Mouse (Mus musculus): ENCODE data around the gene Rab6b. TPM values are rescaled to one million over a fixed set of nuclear protein-coding genes. Genes with fewer than 3 reads are reported as not detected.

The Rab6b gene
- polyA plus RNA-seq (2011; ENCODE audit: insufficient read depth, insufficient read length, low read depth, missing spikeins), result 23.3 and 24.0 TPM in 2 replicates

DNA sequence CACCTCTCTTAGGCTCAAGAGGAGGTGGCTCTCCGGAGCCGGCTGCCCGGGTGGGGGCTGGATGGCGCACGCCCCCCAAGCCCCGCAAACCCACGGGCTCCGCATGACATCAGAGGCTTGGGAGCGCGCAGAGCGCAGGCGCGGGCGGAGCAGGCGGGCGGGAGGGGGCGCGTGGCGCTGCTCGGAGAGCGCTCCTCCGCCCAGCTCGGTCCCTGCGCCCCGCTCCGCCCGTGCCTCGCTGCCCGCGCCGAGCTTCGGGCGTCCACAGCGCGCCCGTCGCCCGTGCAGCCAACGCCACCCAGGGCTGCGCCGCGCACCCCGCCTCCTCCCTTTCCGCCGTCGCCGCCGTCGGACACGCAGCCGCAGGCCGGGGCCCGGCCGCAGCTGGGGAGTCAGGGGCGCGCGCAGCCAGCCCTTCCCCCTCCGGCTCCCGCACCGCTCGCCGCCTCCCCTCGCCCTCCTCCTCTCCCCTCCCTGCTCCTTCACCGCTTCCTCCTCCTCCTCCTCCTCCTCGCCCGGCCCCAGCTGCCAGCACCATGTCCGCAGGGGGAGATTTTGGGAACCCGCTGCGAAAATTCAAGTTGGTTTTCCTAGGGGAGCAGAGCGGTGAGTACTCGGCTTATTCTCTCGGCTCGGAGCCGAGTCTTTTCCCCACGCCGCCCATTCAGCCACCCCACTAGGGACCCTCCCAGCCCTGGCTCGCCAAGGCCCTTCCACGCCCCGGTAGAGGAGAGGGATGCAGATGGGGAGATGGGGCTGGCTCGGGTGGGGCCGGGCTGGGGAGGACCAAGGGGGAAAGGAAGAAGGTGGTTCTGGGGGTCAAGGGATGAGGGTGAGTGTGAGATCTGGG lies at the start of gene Rab6b:
Gene Rab6b (plus strand): TSS at position 167 of the 850 bp plus-strand sequence.
- Histone ChIP-seq H3K27me3 (ENCODE audit: control insufficient read depth, insufficient read depth, low read length, poor library complexity, severe bottlenecking) (no peaks in the 10 kb centered on the region), H3K4me3 (ENCODE audit: low read depth, low read length) (peak within 1 kb of the TSS; percentile 84), H3K27ac (ENCODE audit: insufficient read depth, low read length) (no peak within 1 kb of the TSS), H3K36me3 (ENCODE audit: control insufficient read depth, insufficient read depth, low read length, poor library complexity, severe bottlenecking) (no peaks in the 10 kb centered on the region), H3K9ac (ENCODE audit: low read depth, poor library complexity, severe bottlenecking) (peak within 1 kb of the TSS; percentile 79), H3K4me1 (ENCODE audit: control insufficient read depth, insufficient read depth, low read length) (peaks cover 2% of the 10 kb centered on the region), H3K9me3 (replicated peaks; ENCODE audit: control insufficient read depth, insufficient read depth, low read length, poor library complexity, severe bottlenecking) (no peaks in the 10 kb centered on the region)
- TF ChIP-seq CTCF (IDR thresholded peaks at IDR 0.05; ENCODE audit: low read depth, low read length) (no peak), EP300 (IDR thresholded peaks at IDR 0.05; ENCODE audit: insufficient read depth, low read depth, low read length) (no peak), POLR2A (IDR thresholded peaks at IDR 0.05; ENCODE audit: insufficient read depth, low read length) (no peak)

DNA sequence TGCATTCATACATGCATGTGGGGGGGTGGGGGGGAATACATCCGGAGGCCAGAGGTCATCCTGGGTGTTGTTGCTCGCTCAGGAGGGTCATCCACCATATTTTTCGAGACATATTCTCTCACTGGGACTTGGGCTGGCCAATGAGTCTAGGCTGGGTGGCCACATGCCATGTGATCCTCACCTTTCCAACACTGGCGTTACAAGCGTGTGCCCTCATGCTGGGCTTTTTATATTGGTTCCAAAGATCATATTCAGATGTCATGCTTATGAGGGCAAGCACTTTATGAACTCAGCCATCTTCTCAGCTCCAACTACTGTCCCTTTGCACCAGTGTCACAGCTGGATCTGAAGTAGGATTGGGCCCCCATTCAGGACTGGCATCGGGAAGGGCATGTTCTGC lies 48.0 kb upstream of the Rab6b start:
- TF ChIP-seq POLR2A (IDR thresholded peaks at IDR 0.05; ENCODE audit: insufficient read depth, low read length) (no peak), EP300 (IDR thresholded peaks at IDR 0.05; ENCODE audit: insufficient read depth, low read depth, low read length) (no peak), CTCF (IDR thresholded peaks at IDR 0.05; ENCODE audit: low read depth, low read length) (no peak)
- Histone ChIP-seq H3K9ac (ENCODE audit: low read depth, poor library complexity, severe bottlenecking) (no peak overlapping the region), H3K4me1 (ENCODE audit: control insufficient read depth, insufficient read depth, low read length) (no peaks in the 10 kb centered on the region), H3K9me3 (replicated peaks; ENCODE audit: control insufficient read depth, insufficient read depth, low read length, poor library complexity, severe bottlenecking) (no peaks in the 10 kb centered on the region), H3K27me3 (ENCODE audit: control insufficient read depth, insufficient read depth, low read length, poor library complexity, severe bottlenecking) (no peaks in the 10 kb centered on the region), H3K4me3 (ENCODE audit: low read depth, low read length) (no peak overlapping the region), H3K36me3 (ENCODE audit: control insufficient read depth, insufficient read depth, low read length, poor library complexity, severe bottlenecking) (no peaks in the 10 kb centered on the region), H3K27ac (ENCODE audit: insufficient read depth, low read length) (no peak overlapping the region)

DNA sequence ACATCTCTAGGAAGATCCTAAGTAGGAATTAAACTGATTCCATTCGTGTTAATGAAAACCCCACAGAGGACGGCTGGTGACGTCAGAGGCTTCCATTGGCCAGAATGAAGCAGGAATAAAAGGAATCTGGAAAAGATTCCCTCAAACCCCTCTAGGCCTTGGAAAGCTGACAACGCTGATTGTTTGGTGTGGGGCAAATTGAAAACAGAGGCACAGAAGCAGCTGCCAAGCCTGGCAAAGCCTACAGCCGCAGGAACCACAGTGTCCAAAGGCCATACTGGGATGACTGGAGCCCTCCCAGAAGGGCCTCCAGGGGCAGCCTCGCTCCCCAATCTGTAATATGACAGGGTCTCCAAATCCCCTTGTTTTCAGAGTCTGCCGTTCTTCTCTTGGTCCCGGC lies 44.7 kb upstream of the Rab6b start:
- Histone ChIP-seq H3K36me3 (ENCODE audit: control insufficient read depth, insufficient read depth, low read length, poor library complexity, severe bottlenecking) (no peaks in the 10 kb centered on the region), H3K27ac (ENCODE audit: insufficient read depth, low read length) (no peak overlapping the region), H3K27me3 (ENCODE audit: control insufficient read depth, insufficient read depth, low read length, poor library complexity, severe bottlenecking) (no peaks in the 10 kb centered on the region), H3K4me1 (ENCODE audit: control insufficient read depth, insufficient read depth, low read length) (no peaks in the 10 kb centered on the region), H3K4me3 (ENCODE audit: low read depth, low read length) (no peak overlapping the region), H3K9me3 (replicated peaks; ENCODE audit: control insufficient read depth, insufficient read depth, low read length, poor library complexity, severe bottlenecking) (no peaks in the 10 kb centered on the region), H3K9ac (ENCODE audit: low read depth, poor library complexity, severe bottlenecking) (no peak overlapping the region)
- TF ChIP-seq CTCF (IDR thresholded peaks at IDR 0.05; ENCODE audit: low read depth, low read length) (no peak), EP300 (IDR thresholded peaks at IDR 0.05; ENCODE audit: insufficient read depth, low read depth, low read length) (no peak), POLR2A (IDR thresholded peaks at IDR 0.05; ENCODE audit: insufficient read depth, low read length) (no peak)

DNA sequence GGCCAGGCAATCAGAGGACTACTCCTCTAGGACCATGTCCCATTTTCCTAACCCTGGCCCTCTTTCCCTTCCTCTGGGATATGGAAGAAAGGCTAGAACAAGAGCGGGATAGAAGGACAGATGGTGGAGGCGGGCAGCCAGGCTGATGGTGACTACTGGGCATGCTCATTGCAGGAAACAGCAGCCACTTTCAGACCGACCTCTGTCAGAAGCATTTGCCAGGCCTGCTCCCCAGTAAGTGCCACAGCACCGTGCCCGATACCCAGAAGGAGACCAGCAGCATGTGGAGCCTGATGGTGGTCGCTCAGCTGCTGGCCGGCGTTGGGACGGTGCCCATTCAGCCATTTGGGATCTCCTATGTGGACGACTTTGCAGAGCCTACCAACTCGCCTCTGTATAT lies 43.9 kb upstream of the Rab6b start:
- TF ChIP-seq POLR2A (IDR thresholded peaks at IDR 0.05; ENCODE audit: insufficient read depth, low read length), result no peak
- TF ChIP-seq EP300 (IDR thresholded peaks at IDR 0.05; ENCODE audit: insufficient read depth, low read depth, low read length), result no peak
- TF ChIP-seq CTCF (IDR thresholded peaks at IDR 0.05; ENCODE audit: low read depth, low read length), result no peak
- no peaks in the 10 kb centered on the region for H3K27me3 ChIP-seq (ENCODE audit: control insufficient read depth, insufficient read depth, low read length, poor library complexity, severe bottlenecking)
- H3K4me1 ChIP-seq (ENCODE audit: control insufficient read depth, insufficient read depth, low read length), result no peaks in the 10 kb centered on the region
- H3K9ac ChIP-seq (ENCODE audit: low read depth, poor library complexity, severe bottlenecking), result no peak overlapping the region
- no peaks in the 10 kb centered on the region for H3K9me3 ChIP-seq (replicated peaks; ENCODE audit: control insufficient read depth, insufficient read depth, low read length, poor library complexity, severe bottlenecking)
- H3K4me3 ChIP-seq (ENCODE audit: low read depth, low read length), result no peak overlapping the region
- H3K36me3 ChIP-seq (ENCODE audit: control insufficient read depth, insufficient read depth, low read length, poor library complexity, severe bottlenecking), result no peaks in the 10 kb centered on the region
- H3K27ac ChIP-seq (ENCODE audit: insufficient read depth, low read length), result no peak overlapping the region

DNA sequence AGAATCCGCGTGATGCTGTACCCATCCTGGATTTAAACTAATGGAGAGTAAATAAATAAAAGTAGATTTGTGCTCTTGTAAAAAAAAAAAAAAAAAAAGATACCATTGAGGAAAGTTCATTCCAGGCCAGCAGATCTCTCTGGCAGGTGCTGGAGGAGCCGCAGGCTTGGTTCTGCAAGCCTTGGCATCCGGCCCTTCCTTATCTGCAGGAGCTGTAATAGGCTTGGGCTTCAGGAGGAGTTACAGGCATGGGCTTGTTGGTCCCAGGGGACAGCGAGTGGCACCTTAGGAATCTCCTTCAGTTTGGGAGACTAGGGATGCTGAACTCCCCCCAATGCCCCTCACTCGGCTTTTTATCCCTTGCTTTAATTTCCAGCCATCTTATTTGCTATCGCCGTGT lies 42.8 kb upstream of the Rab6b start:
- Histone ChIP-seq H3K9me3 (replicated peaks; ENCODE audit: control insufficient read depth, insufficient read depth, low read length, poor library complexity, severe bottlenecking) (no peaks in the 10 kb centered on the region), H3K27me3 (ENCODE audit: control insufficient read depth, insufficient read depth, low read length, poor library complexity, severe bottlenecking) (no peaks in the 10 kb centered on the region), H3K27ac (ENCODE audit: insufficient read depth, low read length) (no peak overlapping the region), H3K4me3 (ENCODE audit: low read depth, low read length) (no peak overlapping the region), H3K36me3 (ENCODE audit: control insufficient read depth, insufficient read depth, low read length, poor library complexity, severe bottlenecking) (no peaks in the 10 kb centered on the region), H3K9ac (ENCODE audit: low read depth, poor library complexity, severe bottlenecking) (no peak overlapping the region), H3K4me1 (ENCODE audit: control insufficient read depth, insufficient read depth, low read length) (no peaks in the 10 kb centered on the region)
- TF ChIP-seq CTCF (IDR thresholded peaks at IDR 0.05; ENCODE audit: low read depth, low read length) (no peak), EP300 (IDR thresholded peaks at IDR 0.05; ENCODE audit: insufficient read depth, low read depth, low read length) (no peak), POLR2A (IDR thresholded peaks at IDR 0.05; ENCODE audit: insufficient read depth, low read length) (no peak)

DNA sequence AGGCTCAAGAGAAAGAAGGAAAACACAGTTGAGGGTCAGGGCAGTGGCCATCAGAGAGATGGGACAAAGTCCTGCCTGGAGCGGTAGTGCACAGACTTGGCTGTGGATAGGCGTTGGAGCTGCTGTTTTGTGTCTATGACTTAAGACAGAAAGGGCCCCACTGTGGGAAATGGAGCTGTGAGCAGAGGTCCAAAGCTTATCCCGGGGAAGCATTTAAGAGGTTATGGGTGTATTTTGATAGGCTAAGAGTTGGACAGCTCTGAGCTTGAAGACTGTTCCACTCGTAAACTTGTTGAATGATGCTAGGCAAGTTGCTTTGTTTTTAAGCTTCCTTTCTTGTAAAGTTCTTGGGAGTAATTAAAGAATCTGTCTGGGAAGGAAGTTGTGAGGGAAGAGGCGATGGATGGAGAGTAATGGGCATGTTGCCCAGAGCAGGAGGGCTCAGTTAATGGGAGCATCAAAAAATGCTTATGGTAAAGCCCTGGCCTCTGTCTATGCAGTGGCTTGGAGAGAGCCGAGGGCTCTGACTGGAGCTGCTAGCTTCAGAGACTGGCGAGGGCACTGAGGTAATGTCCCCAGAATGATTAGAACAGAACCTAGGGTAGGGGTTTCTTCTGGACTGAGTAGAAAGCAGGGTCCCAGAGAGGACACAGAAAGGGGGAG lies 39.9 kb upstream of the Rab6b start:
- no peak overlapping the region for H3K9ac ChIP-seq (ENCODE audit: low read depth, poor library complexity, severe bottlenecking)
- no peak overlapping the region for H3K4me3 ChIP-seq (ENCODE audit: low read depth, low read length)
- H3K27ac ChIP-seq (ENCODE audit: insufficient read depth, low read length), result no peak overlapping the region
- H3K36me3 ChIP-seq (ENCODE audit: control insufficient read depth, insufficient read depth, low read length, poor library complexity, severe bottlenecking), result no peaks in the 10 kb centered on the region
- H3K9me3 ChIP-seq (replicated peaks; ENCODE audit: control insufficient read depth, insufficient read depth, low read length, poor library complexity, severe bottlenecking), result no peaks in the 10 kb centered on the region
- no peaks in the 10 kb centered on the region for H3K27me3 ChIP-seq (ENCODE audit: control insufficient read depth, insufficient read depth, low read length, poor library complexity, severe bottlenecking)
- TF ChIP-seq CTCF (IDR thresholded peaks at IDR 0.05; ENCODE audit: low read depth, low read length) (no peak), POLR2A (IDR thresholded peaks at IDR 0.05; ENCODE audit: insufficient read depth, low read length) (no peak), EP300 (IDR thresholded peaks at IDR 0.05; ENCODE audit: insufficient read depth, low read depth, low read length) (no peak)
- H3K4me1 ChIP-seq (ENCODE audit: control insufficient read depth, insufficient read depth, low read length), result no peaks in the 10 kb centered on the region
